Mouse (Mus musculus): Measurements from ENCODE around the gene Dgkh.

The Dgkh gene

GRCm38 (mm10) chr14:78722031-78722430 is 10.5 kb downstream of the Dgkh start:
- no peak for DNase-seq

GRCm38 (mm10) chr14:78716035-78716434 is 16.5 kb downstream of the Dgkh start:
- DNase-seq = no peak

DNA sequence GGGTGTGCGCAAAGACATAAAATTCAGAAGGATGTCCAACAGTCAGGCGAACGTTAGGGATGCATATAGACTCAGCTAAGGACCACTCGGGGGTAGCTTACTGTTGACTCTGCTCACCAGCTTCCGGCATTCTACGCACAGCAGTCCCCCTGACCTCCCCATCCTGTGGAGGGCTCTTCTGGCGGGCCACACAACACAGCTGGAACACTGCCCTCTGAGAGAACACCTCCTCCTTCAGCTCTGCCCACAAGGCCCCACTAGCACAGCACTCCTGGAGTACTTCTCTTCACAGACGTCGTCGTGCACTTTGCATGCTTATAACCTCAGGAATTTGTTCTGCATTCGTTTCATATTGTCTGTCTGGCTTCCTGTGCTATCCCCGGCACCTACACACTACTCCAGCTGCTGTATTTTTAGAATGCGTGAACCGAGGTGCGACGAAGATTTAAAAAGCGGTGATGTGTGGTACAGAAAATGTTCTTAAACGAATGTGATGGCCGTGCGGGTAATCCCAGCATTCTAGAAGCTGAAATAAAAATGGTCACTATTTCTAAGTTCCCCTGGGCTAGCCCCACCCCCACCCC is 19.9 kb downstream of the Dgkh start:
- no peak for DNase-seq

DNA sequence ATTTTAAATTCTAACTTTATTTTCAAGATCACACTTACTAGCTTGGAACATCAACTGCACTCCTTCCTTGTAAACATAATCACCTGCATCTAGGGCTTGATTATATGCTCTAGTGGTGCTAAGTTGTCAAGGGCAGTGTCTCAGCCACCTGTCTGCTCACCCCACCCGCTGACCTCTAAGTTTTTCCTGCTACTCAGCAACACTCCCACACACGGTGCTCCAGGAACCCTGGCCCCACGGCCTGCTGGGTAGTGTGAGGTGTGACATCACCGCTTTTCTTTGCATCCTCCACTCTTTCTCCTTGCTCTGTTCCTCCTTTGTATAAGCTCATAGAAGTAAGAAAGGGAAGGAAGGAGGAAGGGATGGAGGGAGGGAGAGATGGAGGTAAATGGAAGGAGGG is 21.9 kb downstream of the Dgkh start:
- no peak for DNase-seq

- no peak for DNase-seq
Observed at GRCm38 (mm10) chr14:78705616-78706015, 27.0 kb downstream of the Dgkh start.

DNA sequence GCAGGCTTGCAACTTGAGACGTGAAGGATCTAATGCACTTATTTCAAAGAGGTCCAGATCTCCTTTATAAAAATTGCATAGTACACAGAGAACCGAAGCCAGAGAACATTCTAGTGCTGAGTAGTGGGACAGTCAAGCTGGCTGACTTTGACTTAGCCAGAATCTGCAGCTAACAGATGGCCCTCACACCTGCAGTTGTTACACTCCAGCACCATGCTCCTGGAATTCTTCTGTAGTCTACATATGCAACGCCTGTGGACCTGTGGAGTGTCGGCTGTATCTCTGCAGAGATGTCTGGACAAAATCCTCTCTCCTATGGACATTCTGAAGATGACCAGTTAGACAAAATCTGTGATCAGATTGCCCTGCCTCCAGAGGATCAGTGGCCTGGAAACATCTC is 28.6 kb downstream of the Dgkh start:
- no peak for DNase-seq

DNA sequence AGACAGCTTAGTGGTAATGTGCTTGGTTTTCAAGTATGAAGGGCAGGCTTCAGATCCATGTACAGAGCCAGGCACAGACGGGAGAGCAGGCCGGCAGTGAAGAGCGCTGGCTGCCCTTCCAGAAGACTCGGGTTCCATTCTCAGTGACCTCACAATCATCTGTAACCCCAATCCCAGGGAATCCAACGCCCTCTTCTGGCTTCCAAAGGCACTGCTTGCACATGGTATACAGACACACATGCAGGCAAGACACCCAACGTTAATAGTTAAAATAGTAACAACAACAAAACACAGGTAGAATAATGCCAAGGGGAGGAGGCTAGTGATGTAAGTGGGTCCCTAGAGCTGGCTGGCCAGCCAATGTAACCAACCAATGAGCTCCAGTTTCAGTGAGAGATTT is 29.2 kb downstream of the Dgkh start:
- no peak for DNase-seq

DNA sequence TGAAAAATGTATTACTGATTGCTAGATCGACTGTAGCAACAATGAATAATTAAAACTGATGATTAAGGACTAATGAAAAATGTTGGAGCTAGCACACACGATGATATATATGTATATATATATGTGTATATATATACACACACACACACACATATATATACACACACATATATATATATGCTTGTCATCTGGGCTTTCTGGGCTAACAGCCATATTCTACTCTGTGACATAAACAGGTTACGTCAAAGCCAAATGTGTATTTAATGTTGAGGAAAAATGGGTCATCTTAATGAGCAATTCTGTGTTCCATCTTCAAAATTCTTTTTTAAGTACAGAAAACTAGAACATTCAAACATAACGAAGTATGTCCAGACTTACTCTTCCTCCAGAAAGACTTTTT is 30.5 kb downstream of the Dgkh start:
- no peak for DNase-seq

DNA sequence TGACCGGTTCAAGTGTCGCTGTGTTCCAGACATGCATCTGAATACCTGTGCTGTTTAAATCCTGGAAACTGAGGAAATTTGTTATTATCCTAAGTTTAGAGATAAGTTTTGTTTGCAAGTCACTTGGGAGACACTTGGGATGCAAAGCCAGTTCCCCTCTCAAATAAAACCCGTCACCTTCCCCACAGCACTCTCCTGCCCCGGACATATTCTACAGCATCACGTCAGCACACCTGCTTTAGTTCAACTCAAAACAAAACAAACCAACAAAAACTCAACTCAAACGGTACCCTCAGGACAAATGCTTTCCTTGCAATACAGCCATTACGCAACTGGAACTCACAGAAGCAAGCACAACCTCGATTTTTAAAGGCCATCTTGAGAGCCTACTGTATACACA is 31.1 kb downstream of the Dgkh start:
- no peak for DNase-seq

- DNase-seq = no peak
Observed at GRCm38 (mm10) chr14:78701087-78701486, 31.5 kb downstream of the Dgkh start.

DNA sequence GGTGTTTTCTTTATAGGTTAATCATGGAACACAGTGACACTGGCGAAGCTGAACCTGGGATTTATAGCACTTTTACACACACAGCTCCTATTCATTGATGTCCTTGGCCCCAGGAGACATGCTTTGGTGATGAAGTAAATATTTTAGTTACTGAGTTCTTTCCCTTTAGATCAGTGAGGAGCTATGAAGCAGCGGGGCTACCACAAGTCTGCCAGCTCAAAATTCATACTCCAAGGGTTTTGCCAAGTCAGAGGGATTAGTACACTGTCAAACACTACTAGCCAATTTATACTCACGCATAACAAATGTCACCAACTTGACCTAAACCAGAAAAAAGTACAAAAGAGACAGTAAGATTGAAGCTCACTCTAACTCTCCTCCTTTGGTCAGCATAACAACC is 32.9 kb downstream of the Dgkh start:
- no peak for DNase-seq

DNA sequence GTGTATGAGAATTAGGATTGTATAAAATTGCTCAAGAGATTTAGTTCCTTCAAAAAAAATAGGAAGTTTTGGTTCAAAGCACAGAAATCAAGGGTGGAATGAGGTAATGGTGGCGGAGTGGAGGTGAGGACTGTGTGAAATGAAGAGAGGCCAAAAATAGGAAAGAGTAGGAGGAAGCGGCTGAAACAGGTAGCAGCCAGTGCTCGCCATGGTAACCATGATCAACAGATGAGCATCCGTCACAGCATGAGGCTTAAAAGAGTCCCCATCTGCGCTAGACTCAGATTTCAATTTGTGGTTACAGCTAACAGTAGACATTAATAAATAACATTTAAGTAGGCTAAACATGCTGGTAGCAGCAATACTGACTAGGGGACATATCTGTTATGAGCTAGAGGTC is 33.4 kb downstream of the Dgkh start:
- no peak for DNase-seq

DNA sequence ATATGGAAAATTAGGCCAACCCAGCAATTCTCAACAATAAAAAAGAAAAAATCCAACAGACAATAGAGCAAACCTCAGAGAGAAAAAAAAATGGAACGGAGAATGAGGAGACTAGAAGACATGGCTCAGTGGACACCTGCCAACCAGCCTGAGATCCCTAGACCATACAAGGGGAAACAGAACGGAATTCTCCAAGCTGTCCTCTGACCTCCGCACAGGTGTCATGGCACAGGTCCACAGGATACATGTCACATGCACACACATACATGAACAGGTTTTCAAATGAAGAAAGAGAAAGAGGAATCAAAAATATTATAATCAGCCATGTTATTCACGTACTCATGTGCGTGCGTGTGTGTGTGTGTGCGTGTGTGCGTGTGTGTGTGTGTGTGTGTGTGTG is 38.5 kb downstream of the Dgkh start:
- no peak for DNase-seq

DNA sequence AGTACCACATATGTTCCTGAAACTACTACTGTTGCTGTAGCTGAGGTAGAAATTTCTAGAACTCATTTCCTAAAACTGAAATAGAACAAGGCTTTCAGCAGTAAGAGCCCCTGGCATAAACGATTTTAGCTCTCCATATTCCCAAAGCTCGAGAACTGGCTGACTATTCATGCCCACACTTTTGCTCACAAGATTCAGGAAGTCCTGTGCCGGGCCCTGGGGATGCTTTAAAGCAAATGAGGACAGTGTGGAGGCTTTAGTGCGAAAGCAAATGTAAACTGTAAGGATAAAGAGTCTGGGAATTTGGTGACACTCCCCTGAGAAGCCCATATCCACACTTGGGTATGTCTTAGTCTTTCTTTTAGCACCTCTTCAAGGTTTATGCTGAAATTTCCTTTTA is 40.0 kb downstream of the Dgkh start:
- no peak for DNase-seq

GRCm38 (mm10) chr14:78691926-78692487 is 40.6 kb downstream of the Dgkh start:
- DNase-seq = no peak

- DNase-seq = no peak
Observed at GRCm38 (mm10) chr14:78690883-78691282, 41.7 kb downstream of the Dgkh start.

DNA sequence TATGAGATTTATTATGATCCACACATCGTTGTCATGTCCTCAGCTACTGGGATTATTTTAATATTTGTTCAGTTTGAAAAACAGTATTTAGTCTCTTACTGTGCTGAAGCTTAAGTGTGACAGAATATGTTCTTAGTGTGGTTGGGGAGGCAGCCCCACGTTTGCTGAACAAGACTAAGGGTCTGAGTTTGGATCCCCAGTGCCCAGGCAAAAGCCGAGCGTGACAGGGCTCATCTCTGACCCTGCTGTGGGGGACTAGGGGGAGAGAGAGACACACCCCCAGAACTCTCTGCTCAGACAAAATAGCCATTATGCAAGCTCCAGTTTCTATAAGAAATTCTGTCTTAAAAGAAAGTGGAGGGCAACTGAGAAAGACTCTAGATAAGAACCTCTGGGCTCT is 42.2 kb downstream of the Dgkh start:
- no peak for DNase-seq

- no peak for DNase-seq
Observed at GRCm38 (mm10) chr14:78689950-78690349, 42.6 kb downstream of the Dgkh start.

- no peak for DNase-seq
Observed at GRCm38 (mm10) chr14:78687716-78688115, 44.9 kb downstream of the Dgkh start.

- DNase-seq = no peak
Observed at GRCm38 (mm10) chr14:78686701-78687100, 45.9 kb downstream of the Dgkh start.

GRCm38 (mm10) chr14:78684171-78684570 is 48.4 kb downstream of the Dgkh start:
- DNase-seq = no peak

DNA sequence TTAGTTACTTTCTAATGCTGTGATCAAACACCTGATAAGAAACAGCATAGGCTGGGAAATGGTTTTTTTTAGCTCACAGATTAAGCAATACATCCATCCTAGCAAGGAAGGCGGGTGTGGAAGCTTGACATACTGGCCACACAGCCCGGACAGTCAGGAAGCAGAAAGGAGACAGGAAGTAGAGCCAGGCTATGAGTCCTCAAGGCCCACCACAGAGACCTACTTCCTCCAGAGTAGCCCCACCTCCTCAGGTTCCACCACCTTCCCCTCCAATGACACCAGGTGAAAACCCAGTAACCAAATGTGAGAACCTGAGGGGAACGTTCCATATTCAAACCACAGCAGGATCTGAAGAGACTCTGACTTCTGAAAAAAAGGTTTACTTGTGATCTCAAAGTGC is 53.6 kb downstream of the Dgkh start:
- no peak for DNase-seq

- no peak for DNase-seq
Observed at GRCm38 (mm10) chr14:78677852-78678588, 54.6 kb downstream of the Dgkh start.

DNA sequence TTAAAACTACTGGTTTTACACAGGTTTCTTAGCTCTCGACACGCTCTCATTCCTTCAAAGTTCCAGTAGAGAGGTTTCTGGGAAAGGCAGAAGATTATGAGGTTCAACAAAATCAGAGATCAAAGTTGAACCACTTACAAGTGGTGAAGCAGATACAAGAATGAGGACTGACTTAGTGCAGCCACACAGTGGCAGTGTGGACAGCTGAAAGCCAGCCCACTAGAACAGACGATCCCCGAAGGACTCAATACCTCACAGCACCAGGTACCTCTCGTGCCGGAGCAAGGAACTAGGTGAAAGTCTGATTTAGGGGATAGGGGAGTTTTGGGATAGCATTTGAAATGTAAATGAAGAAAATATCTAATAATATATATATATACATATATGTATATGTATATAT is 56.1 kb downstream of the Dgkh start:
- no peak for DNase-seq

- no peak for DNase-seq
Observed at GRCm38 (mm10) chr14:78674606-78675005, 58.0 kb downstream of the Dgkh start.
